Mouse (Mus musculus) cerebellum, adult 2 months (tissue): ENCODE data around the gene Lsm11.

Experiments used
- CTCF ChIP-seq: fragments of 200-500 bp; IDR thresholded peaks from 2 replicates; pipeline ENCODE4 v1.5.1; 2011; ENCODE audit warnings: low read depth, mild to moderate bottlenecking, control low read depth, low read length, moderate library complexity, borderline replicate concordance; ENCODE audit not compliant: insufficient read depth
- POLR2A ChIP-seq: fragments of 200-500 bp; IDR thresholded peaks from 2 replicates; pipeline ENCODE4 v1.6.1; 2011; ENCODE audit warnings: low read length, control low read depth, borderline replicate concordance; ENCODE audit not compliant: insufficient read depth

GRCm38 (mm10) chr11:45968466-45968865 is 23.7 kb upstream of the Lsm11 start:
- no peak for TF ChIP-seq POLR2A
- no peak for TF ChIP-seq CTCF
